Mouse (Mus musculus) midbrain, embryonic 10.5 days (tissue): ENCODE data around the gene Dhx29. TPM values are rescaled to one million over a fixed set of nuclear protein-coding genes. Genes with fewer than 3 reads are reported as not detected.
A peak's percentile ranks its signal among the peaks of the same experiment; 100 is the strongest.
"Not testable (repeated sequence)": the region's sequence is repeated elsewhere in the genome, so short reads cannot be mapped to it uniquely, and the experiment has no call there.

ENCODE experiments used
- DNase-seq: peaks from one replicate; pipeline ENCODE4 v3.0.0-alpha.2; 2017; ENCODE audit warnings: low spot score
- H3K27ac ChIP-seq: fragments of 300-500 bp; sonication (generic); replicated peaks from 2 replicates; pipeline ENCODE4 v1.5.1; 2016; ENCODE audit warnings: mild to moderate bottlenecking
- H3K27me3 ChIP-seq: fragments of 300-500 bp; sonication (generic); 2 replicates; pipeline ENCODE4 v1.6.1; 2016; ENCODE audit warnings: low read depth, mild to moderate bottlenecking; ENCODE audit not compliant: poor library complexity, severe bottlenecking
- H3K36me3 ChIP-seq: fragments of 300-500 bp; sonication (generic); 2 replicates; pipeline ENCODE4 v1.6.1; 2016; ENCODE audit warnings: mild to moderate bottlenecking, moderate library complexity
- H3K4me1 ChIP-seq: fragments of 300-500 bp; sonication (generic); 2 replicates; pipeline ENCODE4 v1.6.1; 2016
- H3K4me3 ChIP-seq: fragments of 300-500 bp; sonication (generic); 2 replicates; pipeline ENCODE4 v1.5.1; 2016; ENCODE audit warnings: mild to moderate bottlenecking, moderate library complexity
- H3K9me3 ChIP-seq: fragments of 300-500 bp; sonication (generic); replicated peaks from 2 replicates; pipeline ENCODE4 v1.6.1; 2016; ENCODE audit warnings: mild to moderate bottlenecking
- WGBS: fragments of 180-500 bp; shearing (Covaris S2); methylation state at CpG from one replicate; pipeline ENCODE4 v1.1.7; 2016; 5-methylcytosine and 5-hydroxymethylcytosine counted together
- polyA plus RNA-seq: library from polyadenylated mRNA; unstranded; fragments of >200 nt; fragmentation: Nextera tagmentation; extraction: Ambion mirVana; gene quantifications from 2 replicates; pipeline ENCODE4 v1.2.1, GENCODE M21; 2016

The Dhx29 gene
- polyA plus RNA-seq, 1 experiment from 2014 or later: 34.1 TPM

- peak; percentile 46 for DNase-seq
- Histone ChIP-seq H3K27ac (no peak overlapping the region), H3K36me3 (no peaks in the 10 kb centered on the region), H3K9me3 (no peaks in the 10 kb centered on the region), H3K4me3 (peak overlapping the region; percentile 26), H3K27me3 (peaks cover 95% of the 10 kb centered on the region), H3K4me1 (peaks cover 63% of the 10 kb centered on the region)
- WGBS: 1% methylated on average over 23 of the region's 23 CpGs
These were observed 62.3 kb downstream of the Dhx29 start for GRCm38 (mm10) chr13:112989541-112989940.

GRCm38 (mm10) chr13:112990346-112990745 lies 63.1 kb downstream of the Dhx29 start:
- Histone ChIP-seq H3K9me3 (no peaks in the 10 kb centered on the region), H3K36me3 (no peaks in the 10 kb centered on the region), H3K4me3 (no peak overlapping the region), H3K27ac (no peak overlapping the region), H3K4me1 (peaks cover 63% of the 10 kb centered on the region), H3K27me3 (peaks cover 99% of the 10 kb centered on the region)
- 18% methylated on average over 4 of the region's 4 CpGs for WGBS
- DNase-seq: peak; percentile 37

- peak; percentile 63 for DNase-seq
- Histone ChIP-seq H3K9me3 (no peaks in the 10 kb centered on the region), H3K4me3 (peak within 1 kb of the TSS; percentile 57), H3K36me3 (no peaks in the 10 kb centered on the region), H3K27ac (no peak within 1 kb of the TSS), H3K27me3 (peaks cover 99% of the 10 kb centered on the region), H3K4me1 (peaks cover 35% of the 10 kb centered on the region)
- under 1% methylated on average over 63 of the region's 63 CpGs for WGBS
These were observed 66.4 kb downstream of the Dhx29 start, which contains the start of gene Mcidas for GRCm38 (mm10) chr13:112993531-112994152. TSS of gene Mcidas (plus strand) at chr13:112993845.

- Histone ChIP-seq H3K36me3 (no peaks in the 10 kb centered on the region), H3K4me1 (peaks cover 35% of the 10 kb centered on the region), H3K4me3 (peak overlapping the region; percentile 57), H3K9me3 (no peaks in the 10 kb centered on the region), H3K27me3 (peaks cover 99% of the 10 kb centered on the region), H3K27ac (no peak overlapping the region)
- 1% methylated on average over 25 of the region's 25 CpGs for WGBS
- DNase-seq: no peak
These were observed 66.9 kb downstream of the Dhx29 start for GRCm38 (mm10) chr13:112994191-112994590.

GRCm38 (mm10) chr13:112996407-112996806 lies 69.2 kb downstream of the Dhx29 start:
- H3K27ac ChIP-seq: no peak overlapping the region
- H3K36me3 ChIP-seq: no peaks in the 10 kb centered on the region
- peaks cover 99% of the 10 kb centered on the region for H3K27me3 ChIP-seq
- WGBS: 63% methylated on average over 4 of the region's 4 CpGs
- H3K9me3 ChIP-seq: no peaks in the 10 kb centered on the region
- no peak for DNase-seq
- no peak overlapping the region for H3K4me3 ChIP-seq
- H3K4me1 ChIP-seq: peaks cover 25% of the 10 kb centered on the region

- peaks cover 25% of the 10 kb centered on the region for H3K4me1 ChIP-seq
- no peaks in the 10 kb centered on the region for H3K36me3 ChIP-seq
- peaks cover 100% of the 10 kb centered on the region for H3K27me3 ChIP-seq
- H3K27ac ChIP-seq: no peak overlapping the region
- WGBS: 66% methylated on average over 6 of the region's 6 CpGs
- no peaks in the 10 kb centered on the region for H3K9me3 ChIP-seq
- no peak for DNase-seq
- no peak overlapping the region for H3K4me3 ChIP-seq
These were observed 70.1 kb downstream of the Dhx29 start for GRCm38 (mm10) chr13:112997369-112997768.

GRCm38 (mm10) chr13:112998427-112999201 lies 71.4 kb downstream of the Dhx29 start:
- no peak overlapping the region for H3K27ac ChIP-seq

GRCm38 (mm10) chr13:113000090-113000489 lies 72.8 kb downstream of the Dhx29 start:
- peaks cover 74% of the 10 kb centered on the region for H3K27me3 ChIP-seq

More at GRCm38 (mm10) chr13:112998427-112999201, 71.4 kb downstream of the Dhx29 start:
- Histone ChIP-seq H3K9me3 (no peaks in the 10 kb centered on the region), H3K4me1 (peaks cover 20% of the 10 kb centered on the region), H3K4me3 (peak overlapping the region; percentile 63), H3K36me3 (no peaks in the 10 kb centered on the region), H3K27me3 (peaks cover 89% of the 10 kb centered on the region)
- under 1% methylated on average over 46 of the region's 46 CpGs for WGBS
- peak; percentile 66 for DNase-seq

GRCm38 (mm10) chr13:113000576-113001318 lies 73.5 kb downstream of the Dhx29 start:
- peaks cover 11% of the 10 kb centered on the region for H3K4me1 ChIP-seq
- 80% methylated on average over 9 of the region's 9 CpGs for WGBS
- H3K27ac ChIP-seq: no peak overlapping the region
- no peak overlapping the region for H3K4me3 ChIP-seq
- no peaks in the 10 kb centered on the region for H3K36me3 ChIP-seq
- no peaks in the 10 kb centered on the region for H3K9me3 ChIP-seq
- no peak for DNase-seq
- peaks cover 67% of the 10 kb centered on the region for H3K27me3 ChIP-seq

More at GRCm38 (mm10) chr13:113000090-113000489, 72.8 kb downstream of the Dhx29 start:
- H3K4me3 ChIP-seq: no peak overlapping the region
- no peaks in the 10 kb centered on the region for H3K9me3 ChIP-seq
- DNase-seq: no peak
- WGBS: 87% methylated on average over 3 of the region's 3 CpGs
- H3K4me1 ChIP-seq: peaks cover 11% of the 10 kb centered on the region
- no peaks in the 10 kb centered on the region for H3K36me3 ChIP-seq
- no peak overlapping the region for H3K27ac ChIP-seq

GRCm38 (mm10) chr13:113012683-113013082 lies 85.4 kb downstream of the Dhx29 start:
- 84% methylated on average over 6 of the region's 6 CpGs for WGBS
- Histone ChIP-seq H3K4me1 (no peaks in the 10 kb centered on the region), H3K36me3 (no peaks in the 10 kb centered on the region), H3K27me3 (0 out of 2 replicates have a peak, but pooled peaks cover 4% of the 10 kb centered on the region), H3K4me3 (no peak overlapping the region), H3K9me3 (no peaks in the 10 kb centered on the region), H3K27ac (no peak overlapping the region)
- no peak for DNase-seq

- H3K27ac ChIP-seq, DNase-seq: not testable (repeated sequence)
These were observed 86.1 kb downstream of the Dhx29 start for GRCm38 (mm10) chr13:113013174-113013953.

More at GRCm38 (mm10) chr13:113013174-113013953, 86.1 kb downstream of the Dhx29 start:
- whole genome bisulfite sequencing: 65% methylated on average over 19 of the region's 20 CpGs
- not testable (repeated sequence) for H3K27me3 ChIP-seq, H3K9me3 ChIP-seq, H3K4me3 ChIP-seq, H3K4me1 ChIP-seq, H3K36me3 ChIP-seq
